ENCODE assay signal across 34 mouse cellular contexts in genomic region chr5:65895764-65896163, GRCm38 (mm10). TPM values are rescaled to one million over a fixed set of nuclear protein-coding genes. Genes with fewer than 3 reads are reported as not detected.
DNase-seq lines count a peak whose midpoint lies in the region; ATAC-seq and TF ChIP-seq lines count a peak whose summit lies in the region.
"Had no signal": no experiment of that assay in that cellular context is flagged by ENCODE, and none has a peak within 500 bp of the region (broad histone marks: within the 10 kb centered on the region; RNA-seq: fewer than 3 reads in every experiment).

No protein-coding gene starts in this region.

- no peaks in the 10 kb centered on the region for H3K79me2 ChIP-seq in heart, adult 2 months (replicated peaks; ENCODE audit: control insufficient read depth, insufficient read depth, low read length)

- H3K36me3 ChIP-seq in heart, embryonic 11.5 days (ENCODE audit: control insufficient read depth, insufficient read depth, low read length): no peaks in the 10 kb centered on the region
- no peaks in the 10 kb centered on the region for H3K36me3 ChIP-seq in heart, embryonic 16.5 days (ENCODE audit: control insufficient read depth, insufficient read depth)
- no peaks in the 10 kb centered on the region for H3K36me3 ChIP-seq in heart, adult 2 months (ENCODE audit: control insufficient read depth, insufficient read depth, low read length)
- H3K36me3 ChIP-seq in G1E (replicated peaks): no peaks in the 10 kb centered on the region
- no peaks in the 10 kb centered on the region for H3K36me3 ChIP-seq in limb, embryonic 14.5 days (ENCODE audit: control insufficient read depth, insufficient read depth, low read length)
- H3K36me3 ChIP-seq: embryonic facial prominence, embryonic 13.5 days; forebrain, embryonic 10.5 days; forebrain, embryonic 15.5 days; hindbrain, embryonic 12.5 days; midbrain, embryonic 12.5 days; neural tube, embryonic 12.5 days; stomach, embryonic 15.5 days had no signal

- H3K9me3 ChIP-seq in heart, embryonic 11.5 days (replicated peaks; ENCODE audit: control insufficient read depth, low read length): no peaks in the 10 kb centered on the region
- H3K9me3 ChIP-seq in heart, embryonic 16.5 days (replicated peaks; ENCODE audit: control insufficient read depth, low read length): no peaks in the 10 kb centered on the region
- H3K9me3 ChIP-seq in G1E (replicated peaks): no peaks in the 10 kb centered on the region
- H3K9me3 ChIP-seq in limb, embryonic 14.5 days (ENCODE audit: control insufficient read depth, low read length): no peaks in the 10 kb centered on the region
- H3K9me3 ChIP-seq: embryonic facial prominence, embryonic 13.5 days; forebrain, embryonic 10.5 days; forebrain, embryonic 15.5 days; hindbrain, embryonic 12.5 days; megakaryocyte, embryonic 14.5 days; midbrain, embryonic 12.5 days; neural tube, embryonic 12.5 days; stomach, embryonic 15.5 days had no signal

- intact Hi-C loops in heart, adult 2 months (cut with DNase I): no loop called here

- no peak for DNase-seq in heart, adult 18-20 months
- no peak for DNase-seq in heart, adult 2 months
- peak; percentile 8 for DNase-seq in G1E (ENCODE audit: low spot score)
- no peak for DNase-seq in limb, embryonic 14.5 days (ENCODE audit: low spot score)
- DNase-seq in cerebellum, postnatal 14 days: no peak
- DNase-seq: adrenal gland, postnatal 14 days; cerebellum, adult 11 months; cerebellum, adult 9-11 months; gastrocnemius, postnatal 25 days; kidney, adult 8-10 months; layer of hippocampus, postnatal 36 days; left cerebral cortex, postnatal 4 days; liver, postnatal 0 days; lung, postnatal 4 days had no signal

- TF ChIP-seq EP300 in heart, adult 2 months (IDR thresholded peaks at IDR 0.05; ENCODE audit: insufficient read depth, low read depth, low read length): no peak

- no peak for TF ChIP-seq POLR2A in heart, adult 2 months (IDR thresholded peaks at IDR 0.05; ENCODE audit: insufficient read depth, low read depth, low read length)
- no peak for TF ChIP-seq POLR2A in limb, embryonic 14.5 days (IDR thresholded peaks at IDR 0.05; ENCODE audit: borderline replicate concordance, extremely low read depth, insufficient read depth, insufficient read length)

- WGBS in heart, embryonic 11.5 days (ENCODE audit: insufficient replicate concordance): 52% methylated on average over 7 of the region's 7 CpGs
- 55% methylated on average over 7 of the region's 7 CpGs for WGBS in heart, embryonic 16.5 days
- WGBS in heart, adult 2 months: 66% methylated on average over 7 of the region's 7 CpGs
- WGBS in limb, embryonic 14.5 days: 80% methylated on average over 7 of the region's 7 CpGs

- no peak overlapping the region for H3K4me3 ChIP-seq in heart, embryonic 11.5 days (ENCODE audit: low read depth, low read length)
- no peak overlapping the region for H3K4me3 ChIP-seq in heart, embryonic 16.5 days (ENCODE audit: low read length)
- no peak overlapping the region for H3K4me3 ChIP-seq in heart, adult 2 months
- H3K4me3 ChIP-seq in G1E (ENCODE audit: low read depth, low read length): no peak overlapping the region
- no peak overlapping the region for H3K4me3 ChIP-seq in limb, embryonic 14.5 days (replicated peaks; ENCODE audit: low read length)
- H3K4me3 ChIP-seq: embryonic facial prominence, embryonic 13.5 days; forebrain, embryonic 10.5 days; forebrain, embryonic 15.5 days; hindbrain, embryonic 12.5 days; megakaryocyte, embryonic 14.5 days; midbrain, embryonic 12.5 days; myocyte; neural tube, embryonic 12.5 days; stomach, embryonic 15.5 days had no signal

- peak; percentile 22; the same call in 1 of the 2 replicates for ATAC-seq in heart, embryonic 11.5 days (replicated peaks; ENCODE audit: insufficient number of reproducible peaks, low FRiP score, low TSS enrichment)
- ATAC-seq in heart, embryonic 16.5 days (replicated peaks; ENCODE audit: extremely low read depth, insufficient read depth, low FRiP score): peak; percentile 64
- peak; percentile 22; the same call in 1 of the 2 replicates for ATAC-seq in G1E (ENCODE audit: extremely low read depth, insufficient number of reproducible peaks, low FRiP score, poor library complexity, severe bottlenecking)
- peak; percentile 26; the same call in 1 of the 2 replicates for ATAC-seq in limb, embryonic 14.5 days (ENCODE audit: low FRiP score, low read depth)
- ATAC-seq: forebrain, embryonic 15.5 days; hindbrain, postnatal 0 days; intestine, embryonic 16.5 days; liver, postnatal 0 days had no signal

- peak overlapping the region; percentile 12; the same call in 1 of the 2 replicates for H3K27ac ChIP-seq in heart, embryonic 11.5 days (ENCODE audit: low read depth, low read length)
- peak overlapping the region; percentile 66 for H3K27ac ChIP-seq in heart, embryonic 16.5 days (ENCODE audit: low read length)
- no peak overlapping the region for H3K27ac ChIP-seq in heart, adult 2 months
- no peak overlapping the region for H3K27ac ChIP-seq in limb, embryonic 14.5 days (replicated peaks; ENCODE audit: low read depth, low read length)
- H3K27ac ChIP-seq: embryonic facial prominence, embryonic 13.5 days; forebrain, embryonic 10.5 days; forebrain, embryonic 15.5 days; hindbrain, embryonic 12.5 days; hindbrain, postnatal 0 days; kidney, postnatal 0 days; midbrain, embryonic 12.5 days; neural tube, embryonic 12.5 days; stomach, embryonic 15.5 days had no signal

- H3K4me1 ChIP-seq in heart, embryonic 11.5 days (ENCODE audit: control insufficient read depth, insufficient read depth, low read length): peaks cover 9% of the 10 kb centered on the region; the same call in 1 of the 2 replicates
- H3K4me1 ChIP-seq in heart, embryonic 16.5 days (ENCODE audit: control insufficient read depth, insufficient read depth, low read length): peaks cover 22% of the 10 kb centered on the region
- no peaks in the 10 kb centered on the region for H3K4me1 ChIP-seq in heart, adult 2 months (ENCODE audit: control insufficient read depth, insufficient read depth, low read length)
- H3K4me1 ChIP-seq in G1E (ENCODE audit: insufficient read depth, low read depth, low read length): peaks cover 24% of the 10 kb centered on the region
- no peaks in the 10 kb centered on the region for H3K4me1 ChIP-seq in limb, embryonic 14.5 days (ENCODE audit: control insufficient read depth, insufficient read depth, low read length)
- H3K4me1 ChIP-seq: neural tube, embryonic 12.5 days; stomach, embryonic 15.5 days had no signal

- no peak overlapping the region for H3K4me2 ChIP-seq in heart, embryonic 11.5 days
- no peak overlapping the region for H3K4me2 ChIP-seq in heart, embryonic 16.5 days (ENCODE audit: low read depth, low read length)
- H3K4me2 ChIP-seq in limb, embryonic 14.5 days (replicated peaks; ENCODE audit: low read depth, low read length, severe bottlenecking): no peak overlapping the region
- H3K4me2 ChIP-seq: embryonic facial prominence, embryonic 13.5 days; forebrain, embryonic 15.5 days; hindbrain, embryonic 12.5 days; liver, embryonic 11.5 days; midbrain, embryonic 12.5 days; neural tube, embryonic 12.5 days; stomach, embryonic 15.5 days had no signal

- TF ChIP-seq CTCF in heart, adult 2 months (IDR thresholded peaks at IDR 0.05): no peak
- TF ChIP-seq CTCF in G1E (IDR thresholded peaks at IDR 0.05; ENCODE audit: low read depth, low read length): no peak

- no peak overlapping the region for H3K9ac ChIP-seq in heart, embryonic 11.5 days (ENCODE audit: low read depth, low read length)
- H3K9ac ChIP-seq in heart, embryonic 16.5 days (ENCODE audit: low read length): no peak overlapping the region
- H3K9ac ChIP-seq in heart, adult 2 months (ENCODE audit: low read depth, low read length): no peak overlapping the region
- H3K9ac ChIP-seq in limb, embryonic 14.5 days (ENCODE audit: low read depth, low read length, severe bottlenecking): no peak overlapping the region
- H3K9ac ChIP-seq: embryonic facial prominence, embryonic 13.5 days; forebrain, embryonic 15.5 days; hindbrain, embryonic 12.5 days; liver, postnatal 0 days; midbrain, embryonic 12.5 days; neural tube, embryonic 12.5 days; stomach, embryonic 15.5 days had no signal

- no peaks in the 10 kb centered on the region for H3K27me3 ChIP-seq in heart, embryonic 11.5 days (ENCODE audit: control insufficient read depth, insufficient read depth, low read length)
- H3K27me3 ChIP-seq in heart, embryonic 16.5 days (ENCODE audit: control insufficient read depth, insufficient read depth, low read length): no peaks in the 10 kb centered on the region
- H3K27me3 ChIP-seq in heart, adult 2 months (ENCODE audit: control insufficient read depth, insufficient read depth, low read length): no peaks in the 10 kb centered on the region
- H3K27me3 ChIP-seq in G1E (ENCODE audit: insufficient read depth, low read length): peaks cover 21% of the 10 kb centered on the region
- no peaks in the 10 kb centered on the region for H3K27me3 ChIP-seq in limb, embryonic 14.5 days (ENCODE audit: control insufficient read depth, insufficient read depth, low read length)
- H3K27me3 ChIP-seq: embryonic facial prominence, embryonic 13.5 days; forebrain, embryonic 15.5 days; hindbrain, embryonic 12.5 days; megakaryocyte, embryonic 14.5 days; midbrain, embryonic 12.5 days; neural tube, embryonic 12.5 days; stomach, embryonic 15.5 days had no signal

RNA-seq across cellular contexts. Expression of gene Rhoh, which starts 34.8 kb away (rescaled TPM):
- polyA plus RNA-seq in heart, embryonic 11.5 days (2014; fragmentation: Nextera tagmentation; extraction: Ambion mirVana): 0.37 and 0.66 TPM in 2 replicates
- 1 to 10 TPM in 1 of 2 experiments, under 1 TPM in 1; 0.45 to 1.4 TPM for total RNA-seq in heart, adult 18-20 months (2021)
- polyA plus RNA-seq in heart, embryonic 16.5 days (2015; fragmentation: Nextera tagmentation; extraction: Ambion mirVana): 5.9 and 16.8 TPM in 2 replicates
- total RNA-seq in heart, adult 2 months (2021): under 1 TPM; 0.52 to 0.55 TPM
- 0.56 and 0.92 TPM in 2 replicates for polyA plus RNA-seq in heart, adult 2 months (2012; rRNA removed)
- not detected in 2 replicates for total RNA-seq in G1E (2014; fragmentation: Nextera tagmentation)
- 0.12 and 0.49 TPM in 2 replicates for total RNA-seq in G1E (2017)
- polyA plus RNA-seq in G1E (2012): not detected in 2 replicates
- polyA plus RNA-seq in limb, embryonic 14.5 days (2012; rRNA removed): 1.4 and 2.0 TPM in 2 replicates
- 1.7 and 2.0 TPM in 2 replicates for polyA plus RNA-seq in limb, embryonic 14.5 days (2014; fragmentation: Nextera tagmentation; extraction: Ambion mirVana)

RNA-seq across cellular contexts. Expression of gene Chrna9, which starts 39.0 kb away (rescaled TPM):
- polyA plus RNA-seq in heart, embryonic 11.5 days (2014; fragmentation: Nextera tagmentation; extraction: Ambion mirVana): not detected in 2 replicates
- total RNA-seq in heart, adult 18-20 months (2021): not detected
- 3.3 and 7.6 TPM in 2 replicates for polyA plus RNA-seq in heart, embryonic 16.5 days (2015; fragmentation: Nextera tagmentation; extraction: Ambion mirVana)
- under 1 TPM; 0.18 to 0.52 TPM for total RNA-seq in heart, adult 2 months (2021)
- not detected in 2 replicates for polyA plus RNA-seq in heart, adult 2 months (2012; rRNA removed)
- total RNA-seq in G1E (2014; fragmentation: Nextera tagmentation): not detected in 2 replicates
- 0.16 TPM in 1 of 2 replicates, not detected in the other for total RNA-seq in G1E (2017)
- not detected in 2 replicates for polyA plus RNA-seq in G1E (2012)
- 0.45 and 0.69 TPM in 2 replicates for polyA plus RNA-seq in limb, embryonic 14.5 days (2012; rRNA removed)
- polyA plus RNA-seq in limb, embryonic 14.5 days (2014; fragmentation: Nextera tagmentation; extraction: Ambion mirVana): 0.33 TPM in 1 of 2 replicates, not detected in the other
- total RNA-seq: common myeloid progenitor, adult 5-6 weeks; hindbrain, postnatal 0 days; layer of hippocampus, postnatal 36 days; left cerebral cortex, postnatal 4 days; midbrain, postnatal 0 days had no signal
- polyA plus RNA-seq: embryonic facial prominence, embryonic 13.5 days; forebrain, embryonic 10.5 days; forebrain, embryonic 15.5 days; frontal cortex, adult 2 months; heart, postnatal 0 days; hindbrain, postnatal 0 days; intestine, embryonic 16.5 days; liver, embryonic 11.5 days; liver, postnatal 0 days; midbrain, embryonic 12.5 days; midbrain, postnatal 0 days; myocyte; neural tube, embryonic 12.5 days; stomach, embryonic 15.5 days; urinary bladder, adult 2 months had no signal

Comparison
In these comparisons a context has a peak if more than half of its experiments do, and no peak if none do; other contexts are left out.
1. H3K27ac ChIP-seq: peak in heart, embryonic 11.5 days (single experiment) and heart, embryonic 16.5 days (single experiment); none in heart, adult 2 months (single experiment) and limb, embryonic 14.5 days (single experiment).
2. Peak in every context shown above with its lines, with median percentiles within 50 percentile points of each other: ATAC-seq.